Mouse (Mus musculus) liver, embryonic 14.5 days (tissue): ENCODE measurements at regions not wholly inside any gene's neighbourhood (a gene's known extent, or its start where the extent isn't known, plus 50 kb on each side); places are given as distances from the start of the nearest gene placed in this dataset.

Experiments
- CTCF ChIP-seq: IDR thresholded peaks from 2 replicates; pipeline ENCODE4 v1.5.1; 2016; ENCODE audit warnings: antibody characterized with exemption, low read depth, control low read depth
- EP300 ChIP-seq: IDR thresholded peaks from 2 replicates; pipeline ENCODE4 v1.6.1; 2016; ENCODE audit warnings: antibody characterized with exemption, low read depth

DNA sequence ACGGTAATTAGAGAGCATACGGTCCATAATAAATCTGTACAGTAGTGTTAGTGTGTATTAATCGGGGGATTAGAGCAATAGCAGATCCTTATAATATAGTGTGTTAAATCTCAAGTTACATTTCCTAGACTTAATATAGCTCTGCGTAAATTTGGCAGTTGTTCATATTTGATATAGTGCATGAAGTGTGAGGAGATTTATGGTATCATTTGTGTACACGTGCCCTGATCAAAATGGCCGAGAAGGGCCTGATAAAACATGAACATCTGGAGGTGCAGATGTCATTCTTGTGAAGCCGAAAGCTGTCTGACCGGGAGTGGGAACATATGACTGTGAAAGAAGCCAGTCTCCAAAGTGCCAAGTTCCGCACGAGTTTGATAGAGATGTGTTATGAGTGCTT is 376.9 kb downstream of the Gpat3 start:
- no peak for TF ChIP-seq CTCF
- TF ChIP-seq EP300, result no peak
